Mouse (Mus musculus): ENCODE data around the gene Sh3pxd2a. TPM values are rescaled to one million over a fixed set of nuclear protein-coding genes. Genes with fewer than 3 reads are reported as not detected.

Gene Sh3pxd2a
- polyA plus RNA-seq, 1 experiment, result 47.6 TPM

DNA sequence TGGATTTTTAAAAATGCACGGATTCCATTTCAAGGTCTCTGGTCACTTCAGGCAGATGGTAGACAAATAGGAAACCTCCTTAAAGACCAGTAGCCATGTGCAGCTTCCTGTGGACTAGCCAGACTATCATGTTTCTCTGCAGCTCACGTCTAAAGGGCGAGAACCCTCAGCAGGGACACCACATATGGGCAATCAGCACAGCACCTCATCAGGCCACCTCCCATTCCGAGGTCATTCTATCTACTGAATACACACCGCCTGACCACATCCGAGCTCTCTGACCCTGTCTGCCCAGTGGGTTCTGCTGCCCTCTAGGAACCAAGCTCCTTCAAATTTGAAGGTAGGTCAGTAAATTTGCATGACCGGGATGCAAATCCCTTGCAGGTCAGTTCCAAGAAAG is 35.4 kb downstream of the Sh3pxd2a start:
- H3K4me3 ChIP-seq (ENCODE audit: low read depth, low read length), result no peak overlapping the region

DNA sequence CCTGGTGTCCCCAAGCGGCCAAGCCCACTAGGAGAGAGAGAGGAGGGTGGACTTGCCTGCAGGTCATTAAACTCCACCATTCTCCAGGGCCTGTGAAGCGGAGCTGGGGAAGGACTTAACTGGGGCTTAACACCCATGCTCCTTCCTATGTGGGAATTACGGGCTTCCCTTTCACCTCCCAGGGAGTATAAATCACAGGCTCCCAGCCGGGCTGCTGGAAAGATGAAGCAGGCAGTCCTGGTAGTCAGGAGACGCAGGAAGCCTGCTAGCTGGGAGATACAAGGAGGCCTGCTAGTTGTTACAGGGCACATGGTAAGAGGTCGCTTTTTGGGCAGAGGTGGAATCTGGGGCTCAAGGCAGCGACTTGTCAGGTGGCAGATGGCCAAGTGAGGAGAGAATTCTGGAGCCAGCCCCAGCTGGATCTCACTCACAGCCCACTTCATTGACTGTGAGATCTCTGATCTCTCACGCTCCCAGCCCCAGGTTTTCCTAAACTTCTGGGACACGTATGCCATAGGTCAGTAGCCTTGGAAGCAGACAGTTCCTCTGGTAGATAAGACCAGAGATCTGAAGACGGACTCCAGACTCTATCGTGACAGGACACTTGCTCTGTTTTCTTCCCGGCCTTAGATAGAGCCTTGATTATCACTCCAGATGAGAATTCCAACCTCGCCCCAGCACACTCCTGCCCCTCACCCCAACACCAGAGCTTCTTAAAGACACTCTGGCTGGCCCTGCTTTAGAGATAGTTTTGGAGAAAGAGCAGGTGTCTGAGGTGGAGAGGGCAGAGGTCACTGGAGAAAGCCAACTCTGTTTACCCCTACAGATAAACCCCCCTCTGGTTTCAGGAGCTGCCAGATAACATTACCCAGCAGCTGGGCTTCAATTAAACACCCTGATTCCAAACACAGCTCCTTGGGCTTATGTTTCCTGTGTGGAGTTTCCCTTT is 36.1 kb downstream of the Sh3pxd2a start:
- TF ChIP-seq CTCF (IDR thresholded peaks at IDR 0.05; ENCODE audit: low read depth, low read length) (no peak), POLR2A (IDR thresholded peaks at IDR 0.05; ENCODE audit: insufficient read depth, low read length) (no peak), EP300 (IDR thresholded peaks at IDR 0.05; ENCODE audit: insufficient read depth, low read depth, low read length) (no peak)
- Histone ChIP-seq H3K9me3 (replicated peaks; ENCODE audit: control insufficient read depth, insufficient read depth, low read length, poor library complexity, severe bottlenecking) (no peaks in the 10 kb centered on the region), H3K27me3 (ENCODE audit: control insufficient read depth, insufficient read depth, low read length, poor library complexity, severe bottlenecking) (no peaks in the 10 kb centered on the region), H3K9ac (ENCODE audit: low read depth, poor library complexity, severe bottlenecking) (no peak overlapping the region), H3K4me3 (ENCODE audit: low read depth, low read length) (no peak overlapping the region), H3K4me1 (ENCODE audit: control insufficient read depth, insufficient read depth, low read length) (no peaks in the 10 kb centered on the region), H3K36me3 (ENCODE audit: control insufficient read depth, insufficient read depth, low read length, poor library complexity, severe bottlenecking) (no peaks in the 10 kb centered on the region), H3K27ac (ENCODE audit: insufficient read depth, low read length) (no peak overlapping the region)

More for the DNA sequence above, 35.4 kb downstream of the Sh3pxd2a start:
- Histone ChIP-seq H3K9me3 (replicated peaks; ENCODE audit: control insufficient read depth, insufficient read depth, low read length, poor library complexity, severe bottlenecking) (no peaks in the 10 kb centered on the region), H3K36me3 (ENCODE audit: control insufficient read depth, insufficient read depth, low read length, poor library complexity, severe bottlenecking) (no peaks in the 10 kb centered on the region), H3K4me1 (ENCODE audit: control insufficient read depth, insufficient read depth, low read length) (no peaks in the 10 kb centered on the region), H3K9ac (ENCODE audit: low read depth, poor library complexity, severe bottlenecking) (no peak overlapping the region), H3K27ac (ENCODE audit: insufficient read depth, low read length) (no peak overlapping the region), H3K27me3 (ENCODE audit: control insufficient read depth, insufficient read depth, low read length, poor library complexity, severe bottlenecking) (no peaks in the 10 kb centered on the region)
- TF ChIP-seq POLR2A (IDR thresholded peaks at IDR 0.05; ENCODE audit: insufficient read depth, low read length) (no peak), CTCF (IDR thresholded peaks at IDR 0.05; ENCODE audit: low read depth, low read length) (no peak), EP300 (IDR thresholded peaks at IDR 0.05; ENCODE audit: insufficient read depth, low read depth, low read length) (no peak)

DNA sequence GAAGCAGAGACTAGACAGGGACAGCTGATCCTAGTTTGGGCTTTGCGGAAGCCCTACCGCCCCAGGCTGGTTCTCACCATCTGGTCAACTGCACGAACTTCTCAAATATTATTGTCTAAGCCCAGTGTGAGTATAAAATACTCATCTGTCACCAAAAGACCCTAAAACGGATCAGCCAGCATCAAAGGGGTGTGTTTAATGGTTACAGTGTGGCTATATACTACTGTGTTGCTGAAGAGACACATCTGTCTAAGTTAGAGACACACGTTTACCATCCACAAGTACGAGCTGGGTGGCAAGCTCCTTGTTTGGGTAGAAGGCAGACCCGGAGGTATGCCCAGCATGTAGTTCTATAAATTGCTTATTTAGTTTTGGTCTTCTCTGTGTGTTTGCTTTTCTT is 40.6 kb downstream of the Sh3pxd2a start:
- Histone ChIP-seq H3K9ac (ENCODE audit: low read depth, poor library complexity, severe bottlenecking) (no peak overlapping the region), H3K4me3 (ENCODE audit: low read depth, low read length) (no peak overlapping the region), H3K36me3 (ENCODE audit: control insufficient read depth, insufficient read depth, low read length, poor library complexity, severe bottlenecking) (no peaks in the 10 kb centered on the region), H3K27me3 (ENCODE audit: control insufficient read depth, insufficient read depth, low read length, poor library complexity, severe bottlenecking) (no peaks in the 10 kb centered on the region), H3K27ac (ENCODE audit: insufficient read depth, low read length) (no peak overlapping the region), H3K4me1 (ENCODE audit: control insufficient read depth, insufficient read depth, low read length) (no peaks in the 10 kb centered on the region), H3K9me3 (replicated peaks; ENCODE audit: control insufficient read depth, insufficient read depth, low read length, poor library complexity, severe bottlenecking) (no peaks in the 10 kb centered on the region)
- no peak for TF ChIP-seq CTCF (IDR thresholded peaks at IDR 0.05; ENCODE audit: low read depth, low read length)
- no peak for TF ChIP-seq EP300 (IDR thresholded peaks at IDR 0.05; ENCODE audit: insufficient read depth, low read depth, low read length)
- TF ChIP-seq POLR2A (IDR thresholded peaks at IDR 0.05; ENCODE audit: insufficient read depth, low read length), result no peak

DNA sequence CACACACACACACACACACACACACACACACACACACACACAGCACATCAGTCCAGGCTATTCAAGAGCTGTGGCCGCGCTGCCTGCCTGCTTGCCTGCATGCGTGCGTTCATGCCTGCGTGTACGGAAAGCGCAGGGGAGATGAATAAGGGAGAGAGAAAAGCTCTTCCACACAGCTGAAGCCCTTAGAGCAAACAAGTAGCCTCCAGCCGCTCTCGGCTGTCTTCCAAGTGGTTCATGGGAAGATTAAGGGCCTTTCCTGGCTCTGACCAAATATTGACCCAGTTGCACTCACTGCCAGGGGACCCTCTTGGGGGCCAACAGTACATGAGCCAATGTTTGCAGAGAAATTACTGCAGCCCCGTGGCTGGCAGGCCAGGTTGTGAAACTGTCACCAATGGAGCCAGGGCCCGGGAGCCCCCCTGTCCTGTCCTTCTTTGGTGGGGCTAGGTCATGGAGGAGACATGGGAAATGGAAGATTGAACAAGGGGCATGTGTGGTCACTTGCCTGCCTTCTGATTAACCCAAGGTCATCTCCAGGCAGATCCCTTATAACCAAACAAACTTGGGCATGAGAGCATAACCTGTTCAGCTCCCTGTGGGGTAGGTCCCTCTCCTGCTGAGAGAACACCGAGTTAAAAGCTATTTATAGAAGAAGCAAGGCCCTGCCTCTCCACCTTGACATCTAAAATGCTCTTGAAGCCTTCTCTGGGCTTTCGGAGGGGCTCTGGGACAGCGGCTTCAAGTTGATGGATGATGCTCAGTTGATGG is 42.9 kb downstream of the Sh3pxd2a start:
- H3K4me1 ChIP-seq (ENCODE audit: control insufficient read depth, insufficient read depth, low read length), result no peaks in the 10 kb centered on the region
- no peaks in the 10 kb centered on the region for H3K36me3 ChIP-seq (ENCODE audit: control insufficient read depth, insufficient read depth, low read length, poor library complexity, severe bottlenecking)
- H3K27ac ChIP-seq (ENCODE audit: insufficient read depth, low read length), result no peak overlapping the region
- no peaks in the 10 kb centered on the region for H3K9me3 ChIP-seq (replicated peaks; ENCODE audit: control insufficient read depth, insufficient read depth, low read length, poor library complexity, severe bottlenecking)
- TF ChIP-seq CTCF (IDR thresholded peaks at IDR 0.05; ENCODE audit: low read depth, low read length), result no peak
- no peaks in the 10 kb centered on the region for H3K27me3 ChIP-seq (ENCODE audit: control insufficient read depth, insufficient read depth, low read length, poor library complexity, severe bottlenecking)
- H3K4me3 ChIP-seq (ENCODE audit: low read depth, low read length), result no peak overlapping the region
- no peak overlapping the region for H3K9ac ChIP-seq (ENCODE audit: low read depth, poor library complexity, severe bottlenecking)

DNA sequence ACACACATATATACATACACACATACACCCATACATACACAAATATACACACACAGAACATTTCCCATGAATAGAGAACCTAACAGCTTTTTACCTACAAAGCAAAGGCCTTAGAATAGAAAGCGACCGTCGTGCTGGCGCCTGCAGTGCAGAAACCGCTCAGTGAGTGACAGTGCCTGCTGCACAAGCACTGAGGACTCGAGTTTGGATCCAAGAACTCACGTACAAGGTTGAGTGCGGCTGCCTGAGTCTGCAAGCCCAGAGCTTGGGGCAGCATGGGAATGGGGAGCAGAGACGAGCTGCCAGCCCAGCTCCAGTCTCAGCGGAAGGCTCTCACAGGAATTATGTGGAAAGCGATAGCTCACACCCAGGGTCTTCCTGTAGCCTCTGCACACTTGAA is 43.7 kb downstream of the Sh3pxd2a start:
- no peaks in the 10 kb centered on the region for H3K9me3 ChIP-seq (replicated peaks; ENCODE audit: control insufficient read depth, insufficient read depth, low read length, poor library complexity, severe bottlenecking)
- no peak overlapping the region for H3K4me3 ChIP-seq (ENCODE audit: low read depth, low read length)
- H3K36me3 ChIP-seq (ENCODE audit: control insufficient read depth, insufficient read depth, low read length, poor library complexity, severe bottlenecking), result no peaks in the 10 kb centered on the region
- TF ChIP-seq CTCF (IDR thresholded peaks at IDR 0.05; ENCODE audit: low read depth, low read length) (no peak), POLR2A (IDR thresholded peaks at IDR 0.05; ENCODE audit: insufficient read depth, low read length) (no peak), EP300 (IDR thresholded peaks at IDR 0.05; ENCODE audit: insufficient read depth, low read depth, low read length) (no peak)
- H3K9ac ChIP-seq (ENCODE audit: low read depth, poor library complexity, severe bottlenecking), result no peak overlapping the region
- no peak overlapping the region for H3K27ac ChIP-seq (ENCODE audit: insufficient read depth, low read length)
- H3K4me1 ChIP-seq (ENCODE audit: control insufficient read depth, insufficient read depth, low read length), result no peaks in the 10 kb centered on the region
- H3K27me3 ChIP-seq (ENCODE audit: control insufficient read depth, insufficient read depth, low read length, poor library complexity, severe bottlenecking), result no peaks in the 10 kb centered on the region

DNA sequence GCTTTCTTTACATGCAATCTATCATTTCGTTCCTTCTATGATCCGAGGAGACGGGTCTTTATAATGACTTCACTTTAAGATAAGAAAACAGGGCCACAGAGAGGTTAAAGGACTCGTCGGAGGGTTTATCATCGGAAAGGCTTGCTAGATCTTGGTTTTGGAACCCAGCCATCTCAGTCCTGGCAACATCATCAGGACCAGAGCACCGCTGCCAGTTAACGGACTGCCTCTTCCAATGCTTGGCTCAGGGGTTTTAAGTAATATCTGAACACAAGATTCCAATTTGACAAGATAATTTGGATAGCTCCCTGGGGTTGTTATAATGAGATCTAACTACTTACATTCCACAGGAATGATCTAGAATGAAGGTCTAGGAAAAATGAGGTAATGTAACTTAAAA is 45.0 kb downstream of the Sh3pxd2a start:
- no peaks in the 10 kb centered on the region for H3K27me3 ChIP-seq (ENCODE audit: control insufficient read depth, insufficient read depth, low read length, poor library complexity, severe bottlenecking)
- H3K36me3 ChIP-seq (ENCODE audit: control insufficient read depth, insufficient read depth, low read length, poor library complexity, severe bottlenecking), result no peaks in the 10 kb centered on the region
- H3K9me3 ChIP-seq (replicated peaks; ENCODE audit: control insufficient read depth, insufficient read depth, low read length, poor library complexity, severe bottlenecking), result no peaks in the 10 kb centered on the region
- H3K27ac ChIP-seq (ENCODE audit: insufficient read depth, low read length), result no peak overlapping the region
- no peaks in the 10 kb centered on the region for H3K4me1 ChIP-seq (ENCODE audit: control insufficient read depth, insufficient read depth, low read length)
- no peak for TF ChIP-seq POLR2A (IDR thresholded peaks at IDR 0.05; ENCODE audit: insufficient read depth, low read length)
- TF ChIP-seq EP300 (IDR thresholded peaks at IDR 0.05; ENCODE audit: insufficient read depth, low read depth, low read length), result no peak
- no peak for TF ChIP-seq CTCF (IDR thresholded peaks at IDR 0.05; ENCODE audit: low read depth, low read length)
- H3K4me3 ChIP-seq (ENCODE audit: low read depth, low read length), result no peak overlapping the region
- H3K9ac ChIP-seq (ENCODE audit: low read depth, poor library complexity, severe bottlenecking), result no peak overlapping the region
